Mouse (Mus musculus): ENCODE measurements around the gene Pcx.

Pcx gene

GRCm38 (mm10) chr19:4625829-4626535 is 115.7 kb downstream of the Pcx start:
- TF ChIP-seq GATA4 (IDR thresholded peaks at IDR 0.05; ENCODE audit: insufficient replicate concordance, low read length), result no peak

- no peak for TF ChIP-seq GATA4 (IDR thresholded peaks at IDR 0.05; ENCODE audit: insufficient replicate concordance, low read length)
Observed at GRCm38 (mm10) chr19:4628819-4629218, 118.5 kb downstream of the Pcx start.

- TF ChIP-seq GATA4 (IDR thresholded peaks at IDR 0.05; ENCODE audit: insufficient replicate concordance, low read length), result no peak
Observed at GRCm38 (mm10) chr19:4635986-4636385, 125.7 kb downstream of the Pcx start.

GRCm38 (mm10) chr19:4644271-4644670 is 134.0 kb downstream of the Pcx start:
- no peak for TF ChIP-seq GATA4 (IDR thresholded peaks at IDR 0.05; ENCODE audit: insufficient replicate concordance, low read length)

GRCm38 (mm10) chr19:4646917-4647492 is 136.7 kb downstream of the Pcx start:
- no peak for TF ChIP-seq GATA4 (IDR thresholded peaks at IDR 0.05; ENCODE audit: insufficient replicate concordance, low read length)

GRCm38 (mm10) chr19:4658156-4658555 is 147.9 kb downstream of the Pcx start:
- TF ChIP-seq GATA4 (IDR thresholded peaks at IDR 0.05; ENCODE audit: insufficient replicate concordance, low read length), result no peak

- no peak for TF ChIP-seq GATA4 (IDR thresholded peaks at IDR 0.05; ENCODE audit: insufficient replicate concordance, low read length)
Observed at GRCm38 (mm10) chr19:4666815-4667214, 156.5 kb downstream of the Pcx start.

GRCm38 (mm10) chr19:4670776-4671175 is 160.5 kb downstream of the Pcx start:
- no peak for TF ChIP-seq GATA4 (IDR thresholded peaks at IDR 0.05; ENCODE audit: insufficient replicate concordance, low read length)

Measured in liver, adult (tissue).